ENCODE assay signal across 11 mouse cellular contexts in genomic region chr8:86597681-86598080, GRCm38 (mm10). TPM values are rescaled to one million over a fixed set of nuclear protein-coding genes. Genes with fewer than 3 reads are reported as not detected.
"Had no signal": no experiment of that assay in that cellular context is flagged by ENCODE, and none has a peak within 500 bp of the region (broad histone marks: within the 10 kb centered on the region; RNA-seq: fewer than 3 reads in every experiment).

No protein-coding gene starts in this region.

- DNase-seq: liver; right cerebral cortex, postnatal 14 days; thymus, postnatal 36 days had no signal

- H3K4me3 ChIP-seq: intestine, embryonic 15.5 days; left cerebral cortex, adult 2 months; limb, embryonic 12.5 days; lung, embryonic 15.5 days; midbrain, embryonic 12.5 days had no signal

- H3K36me3 ChIP-seq: intestine, embryonic 15.5 days; limb, embryonic 12.5 days; lung, embryonic 15.5 days; midbrain, embryonic 12.5 days had no signal

- ATAC-seq: intestine, embryonic 15.5 days had no signal

- H3K27ac ChIP-seq: hindbrain, embryonic 14.5 days; intestine, embryonic 15.5 days; left cerebral cortex, adult 2 months; limb, embryonic 12.5 days; lung, embryonic 15.5 days; midbrain, embryonic 12.5 days had no signal

- H3K9ac ChIP-seq: hindbrain, embryonic 14.5 days; intestine, embryonic 15.5 days; limb, embryonic 12.5 days; lung, embryonic 15.5 days; midbrain, embryonic 12.5 days had no signal

- H3K4me1 ChIP-seq: limb, embryonic 12.5 days; lung, embryonic 15.5 days; midbrain, embryonic 12.5 days had no signal

- H3K4me2 ChIP-seq: hindbrain, embryonic 14.5 days; intestine, embryonic 15.5 days; limb, embryonic 12.5 days; lung, embryonic 15.5 days; midbrain, embryonic 12.5 days had no signal

- H3K27me3 ChIP-seq: intestine, embryonic 15.5 days; limb, embryonic 12.5 days; lung, embryonic 15.5 days; midbrain, embryonic 12.5 days had no signal

- H3K9me3 ChIP-seq: intestine, embryonic 15.5 days; limb, embryonic 12.5 days; lung, embryonic 15.5 days; midbrain, embryonic 12.5 days had no signal

RNA-seq across cellular contexts. Expression of gene Abcc12, which starts 17.2 kb away (rescaled TPM):
- total RNA-seq: megakaryocyte-erythroid progenitor cell, adult 5-6 weeks had no signal
- polyA plus RNA-seq: liver, embryonic 16.5 days had no signal
